Mouse (Mus musculus): ENCODE results near the gene Wwc2. TPM values are rescaled to one million over a fixed set of nuclear protein-coding genes. Genes with fewer than 3 reads are reported as not detected.

Gene Wwc2
- polyA plus RNA-seq, 1 experiment from 2014 or later = 18.3 TPM

DNA sequence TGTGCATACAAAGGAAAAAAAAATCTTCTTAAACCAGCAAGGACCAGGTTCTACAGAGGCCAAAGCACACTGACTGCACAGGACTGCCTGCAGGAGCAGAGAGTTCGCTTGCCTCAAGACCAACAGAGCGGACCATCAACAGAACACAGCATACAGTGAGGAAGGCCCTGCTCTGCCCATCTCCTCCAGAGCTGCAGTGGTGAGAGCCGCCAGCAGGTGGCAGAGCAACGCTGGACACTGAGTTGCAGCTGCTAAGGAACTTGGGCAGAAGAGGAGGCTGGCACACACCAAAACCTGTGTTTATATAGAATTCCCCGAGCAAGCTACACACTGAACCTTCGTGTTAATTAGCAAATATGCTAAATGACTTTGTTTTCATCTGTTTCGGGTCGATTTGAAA lies 123.7 kb downstream of the Wwc2 start:
- Histone ChIP-seq H3K4me1 (replicated peaks; ENCODE audit: insufficient read depth, low read length) (no peaks in the 10 kb centered on the region), H3K27me3 (ENCODE audit: insufficient read depth, low read length) (no peaks in the 10 kb centered on the region), H3K9me3 (replicated peaks; ENCODE audit: low read length) (no peaks in the 10 kb centered on the region), H3K4me2 (ENCODE audit: low read length) (no peak overlapping the region), H3K9ac (ENCODE audit: low read depth, low read length) (no peak overlapping the region), H3K4me3 (replicated peaks; ENCODE audit: low read depth, low read length) (no peak overlapping the region), H3K27ac (no peak overlapping the region), H3K36me3 (ENCODE audit: insufficient read depth, low read length) (peaks cover 49% of the 10 kb centered on the region)
- 22% methylated on average over 8 of the region's 8 CpGs for WGBS
- peak; percentile 69; the same call in 1 of the 2 replicates for ATAC-seq (replicated peaks; ENCODE audit: low FRiP score, low read depth)
- TF ChIP-seq CTCF (IDR thresholded peaks at IDR 0.05; ENCODE audit: low read depth) = peak; percentile 96
- peak; percentile 84 for DNase-seq (ENCODE audit: low spot score)

DNA sequence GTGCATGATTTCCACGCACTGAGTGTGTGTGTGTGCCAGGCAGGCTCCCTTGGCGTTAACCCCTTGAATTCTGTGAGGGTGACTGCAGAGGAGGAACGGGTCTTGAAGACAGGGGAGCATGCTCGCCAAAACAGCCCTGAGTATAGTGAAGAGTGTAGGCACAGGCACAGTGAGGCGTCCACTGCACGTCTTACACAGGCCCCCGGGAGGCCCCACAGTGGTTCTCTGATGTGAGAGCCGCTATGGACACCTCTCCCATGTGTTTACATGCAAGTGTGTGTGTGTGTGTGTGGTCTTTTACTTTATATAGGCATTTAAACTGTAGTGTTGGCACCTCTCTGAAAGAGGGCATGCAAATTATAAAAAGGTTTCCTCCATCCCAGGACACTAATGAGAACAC lies 124.2 kb downstream of the Wwc2 start:
- Histone ChIP-seq H3K9me3 (replicated peaks; ENCODE audit: low read length) (no peaks in the 10 kb centered on the region), H3K9ac (ENCODE audit: low read depth, low read length) (no peak overlapping the region), H3K36me3 (ENCODE audit: insufficient read depth, low read length) (peaks cover 54% of the 10 kb centered on the region), H3K27ac (no peak overlapping the region), H3K4me1 (replicated peaks; ENCODE audit: insufficient read depth, low read length) (no peaks in the 10 kb centered on the region), H3K4me3 (replicated peaks; ENCODE audit: low read depth, low read length) (no peak overlapping the region), H3K27me3 (ENCODE audit: insufficient read depth, low read length) (no peaks in the 10 kb centered on the region), H3K4me2 (ENCODE audit: low read length) (no peak overlapping the region)
- WGBS = 86% methylated on average over 8 of the region's 8 CpGs
- TF ChIP-seq CTCF (IDR thresholded peaks at IDR 0.05; ENCODE audit: low read depth) = no peak
- DNase-seq (ENCODE audit: low spot score) (no peak), ATAC-seq (replicated peaks; ENCODE audit: low FRiP score, low read depth) (no peak)

DNA sequence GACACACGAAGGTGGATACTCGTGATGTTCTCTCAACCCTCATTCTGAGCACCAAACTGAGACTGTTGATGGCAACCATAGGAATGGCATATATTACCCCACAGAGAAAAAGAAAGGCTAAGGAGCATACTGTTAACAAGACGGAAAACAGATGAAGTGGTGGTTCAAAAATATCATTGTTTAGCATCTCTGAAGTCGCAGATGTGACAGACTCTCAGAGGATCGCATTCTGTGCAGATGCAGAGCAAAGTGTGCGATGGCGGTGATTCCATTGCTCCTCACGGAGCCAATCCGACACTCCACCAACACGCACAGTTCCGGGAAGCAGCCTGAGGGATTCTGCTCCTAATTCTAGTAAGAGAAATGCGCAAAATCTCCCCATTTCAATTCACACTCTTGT lies 131.5 kb downstream of the Wwc2 start:
- Histone ChIP-seq H3K9ac (ENCODE audit: low read depth, low read length) (no peak overlapping the region), H3K36me3 (ENCODE audit: insufficient read depth, low read length) (peaks cover 65% of the 10 kb centered on the region), H3K9me3 (replicated peaks; ENCODE audit: low read length) (no peaks in the 10 kb centered on the region), H3K27me3 (ENCODE audit: insufficient read depth, low read length) (no peaks in the 10 kb centered on the region), H3K4me1 (replicated peaks; ENCODE audit: insufficient read depth, low read length) (no peaks in the 10 kb centered on the region), H3K4me3 (replicated peaks; ENCODE audit: low read depth, low read length) (no peak overlapping the region), H3K27ac (no peak overlapping the region), H3K4me2 (ENCODE audit: low read length) (no peak overlapping the region)
- WGBS = 94% methylated on average over 12 of the region's 12 CpGs
- no peak for TF ChIP-seq CTCF (IDR thresholded peaks at IDR 0.05; ENCODE audit: low read depth)
- ATAC-seq (replicated peaks; ENCODE audit: low FRiP score, low read depth) = no peak
- no peak for DNase-seq (ENCODE audit: low spot score)

DNA sequence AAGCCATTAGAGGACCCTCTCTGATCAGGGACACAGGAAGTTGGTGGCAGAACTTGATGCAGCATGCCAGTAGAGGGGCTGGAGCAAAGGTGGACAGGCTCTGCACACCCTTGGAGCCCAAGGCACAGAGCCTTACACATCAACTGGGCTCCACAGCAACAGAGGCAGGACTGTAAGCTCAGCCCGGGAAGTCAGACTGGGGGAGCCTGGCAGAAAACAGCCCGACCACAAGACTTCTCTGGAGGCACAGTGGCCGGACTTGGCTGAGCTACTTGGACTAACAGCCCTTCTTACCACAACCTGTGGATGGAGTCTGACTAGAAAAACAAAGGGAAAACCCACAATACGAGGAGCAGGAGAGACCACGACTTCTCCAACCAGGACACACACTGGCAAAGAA lies 137.4 kb downstream of the Wwc2 start:
- Histone ChIP-seq H3K27ac (no peak overlapping the region), H3K36me3 (ENCODE audit: insufficient read depth, low read length) (peaks cover 44% of the 10 kb centered on the region), H3K27me3 (ENCODE audit: insufficient read depth, low read length) (no peaks in the 10 kb centered on the region), H3K4me1 (replicated peaks; ENCODE audit: insufficient read depth, low read length) (no peaks in the 10 kb centered on the region), H3K9me3 (replicated peaks; ENCODE audit: low read length) (no peaks in the 10 kb centered on the region), H3K4me2 (ENCODE audit: low read length) (no peak overlapping the region), H3K9ac (ENCODE audit: low read depth, low read length) (no peak overlapping the region), H3K4me3 (replicated peaks; ENCODE audit: low read depth, low read length) (no peak overlapping the region)
- TF ChIP-seq CTCF (IDR thresholded peaks at IDR 0.05; ENCODE audit: low read depth) = no peak
- no peak for DNase-seq (ENCODE audit: low spot score)
- WGBS = 85% methylated on average over 5 of the region's 5 CpGs
- no peak for ATAC-seq (replicated peaks; ENCODE audit: low FRiP score, low read depth)

DNA sequence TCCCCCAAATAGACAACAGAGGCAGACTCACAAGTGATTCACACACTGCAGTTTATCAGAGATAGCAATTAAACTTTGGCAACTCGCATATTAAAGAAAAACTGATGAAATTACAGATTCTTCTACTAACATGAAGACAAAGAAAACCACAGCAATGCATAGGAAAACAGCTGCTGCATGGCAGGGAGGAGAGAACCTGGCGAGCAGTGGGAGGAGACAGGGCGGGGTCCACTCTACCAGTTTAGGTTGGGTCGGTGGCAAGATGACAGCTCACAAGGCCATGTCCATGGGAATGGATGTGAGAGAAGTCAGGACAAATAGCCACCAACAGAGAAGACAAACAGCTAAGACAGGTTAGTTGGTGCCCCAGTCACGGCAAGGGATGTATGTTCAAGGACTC lies 138.0 kb downstream of the Wwc2 start:
- ATAC-seq (replicated peaks; ENCODE audit: low FRiP score, low read depth) (no peak), DNase-seq (ENCODE audit: low spot score) (no peak)
- TF ChIP-seq CTCF (IDR thresholded peaks at IDR 0.05; ENCODE audit: low read depth) = no peak
- no peaks in the 10 kb centered on the region for H3K9me3 ChIP-seq (replicated peaks; ENCODE audit: low read length)
- WGBS = 66% methylated on average over 5 of the region's 5 CpGs
- peak overlapping the region; percentile 66; the same call in 1 of the 2 replicates for H3K27ac ChIP-seq
- no peak overlapping the region for H3K4me3 ChIP-seq (replicated peaks; ENCODE audit: low read depth, low read length)
- H3K4me2 ChIP-seq (ENCODE audit: low read length) = no peak overlapping the region
- peaks cover 48% of the 10 kb centered on the region for H3K36me3 ChIP-seq (ENCODE audit: insufficient read depth, low read length)
- no peaks in the 10 kb centered on the region for H3K4me1 ChIP-seq (replicated peaks; ENCODE audit: insufficient read depth, low read length)
- no peak overlapping the region for H3K9ac ChIP-seq (ENCODE audit: low read depth, low read length)
- no peaks in the 10 kb centered on the region for H3K27me3 ChIP-seq (ENCODE audit: insufficient read depth, low read length)

DNA sequence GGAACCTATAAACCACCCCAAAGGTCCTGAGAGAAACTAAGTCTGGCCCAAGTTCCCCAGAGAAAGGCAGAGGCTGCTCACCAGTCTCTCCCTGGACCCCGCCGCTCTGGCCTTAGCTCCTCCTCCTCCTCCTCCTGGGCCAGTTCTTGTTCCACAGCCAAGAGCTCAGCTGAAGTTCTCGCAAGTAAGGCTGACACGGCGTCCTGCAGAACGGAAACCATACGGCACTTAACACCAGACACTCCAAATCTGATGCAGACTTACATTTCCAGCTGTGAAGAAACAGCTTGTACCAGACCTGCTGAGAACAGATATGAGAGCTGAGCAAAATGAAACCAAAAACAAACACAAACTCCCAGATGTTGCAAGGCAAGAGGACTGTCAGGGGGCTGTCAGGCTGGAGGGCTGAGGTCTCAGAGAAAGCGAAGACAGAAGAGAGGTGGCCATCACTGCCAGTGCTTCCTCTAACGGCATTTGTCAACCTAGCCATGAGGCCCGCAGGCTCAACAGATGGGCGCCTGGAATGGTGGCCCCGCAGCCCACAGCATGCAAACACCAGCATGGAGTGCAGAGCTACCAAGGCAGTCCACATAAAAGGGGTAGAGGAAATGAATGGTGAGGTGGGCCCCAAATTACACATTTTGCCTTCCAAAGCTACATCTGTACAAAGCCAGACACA lies 138.8 kb downstream of the Wwc2 start:
- no peak overlapping the region for H3K4me3 ChIP-seq (replicated peaks; ENCODE audit: low read depth, low read length)
- DNase-seq (ENCODE audit: low spot score) = peak; percentile 88
- H3K9ac ChIP-seq (ENCODE audit: low read depth, low read length) = no peak overlapping the region
- peak; percentile 27 for ATAC-seq (replicated peaks; ENCODE audit: low FRiP score, low read depth)
- no peaks in the 10 kb centered on the region for H3K27me3 ChIP-seq (ENCODE audit: insufficient read depth, low read length)
- WGBS = 47% methylated on average over 12 of the region's 12 CpGs
- no peaks in the 10 kb centered on the region for H3K9me3 ChIP-seq (replicated peaks; ENCODE audit: low read length)
- H3K27ac ChIP-seq = peak overlapping the region; percentile 66
- peaks cover 51% of the 10 kb centered on the region for H3K36me3 ChIP-seq (ENCODE audit: insufficient read depth, low read length)
- no peaks in the 10 kb centered on the region for H3K4me1 ChIP-seq (replicated peaks; ENCODE audit: insufficient read depth, low read length)
- no peak for TF ChIP-seq CTCF (IDR thresholded peaks at IDR 0.05; ENCODE audit: low read depth)
- peak overlapping the region; percentile 33 for H3K4me2 ChIP-seq (ENCODE audit: low read length)

DNA sequence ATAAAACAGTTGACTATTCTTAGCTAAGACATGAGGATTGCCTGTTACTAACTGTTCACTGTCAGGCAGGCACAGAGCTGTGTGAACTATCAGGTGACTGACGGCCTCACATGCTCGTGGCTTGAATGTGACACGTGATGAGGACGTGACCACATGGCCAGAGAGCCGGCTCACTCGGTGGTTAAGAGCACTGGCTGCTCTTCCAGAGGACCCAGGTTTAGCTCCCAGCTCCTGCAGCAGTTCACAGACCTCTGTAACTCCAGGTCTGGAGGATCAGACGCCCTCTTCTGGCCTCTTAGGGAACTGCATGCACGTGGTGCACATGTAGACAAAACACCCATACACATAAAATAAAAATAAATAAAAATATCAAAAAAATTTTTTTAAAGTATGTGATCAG lies 140.9 kb downstream of the Wwc2 start:
- H3K27me3 ChIP-seq (ENCODE audit: insufficient read depth, low read length) = no peaks in the 10 kb centered on the region
- no peak overlapping the region for H3K9ac ChIP-seq (ENCODE audit: low read depth, low read length)
- no peak overlapping the region for H3K27ac ChIP-seq
- no peaks in the 10 kb centered on the region for H3K9me3 ChIP-seq (replicated peaks; ENCODE audit: low read length)
- WGBS = 86% methylated on average over 8 of the region's 8 CpGs
- H3K36me3 ChIP-seq (ENCODE audit: insufficient read depth, low read length) = peaks cover 41% of the 10 kb centered on the region
- no peaks in the 10 kb centered on the region for H3K4me1 ChIP-seq (replicated peaks; ENCODE audit: insufficient read depth, low read length)
- peak; percentile 52; the same call in 1 of the 2 replicates for TF ChIP-seq CTCF (IDR thresholded peaks at IDR 0.05; ENCODE audit: low read depth)
- DNase-seq (ENCODE audit: low spot score) (no peak), ATAC-seq (replicated peaks; ENCODE audit: low FRiP score, low read depth) (no peak)
- H3K4me3 ChIP-seq (replicated peaks; ENCODE audit: low read depth, low read length) = no peak overlapping the region
- H3K4me2 ChIP-seq (ENCODE audit: low read length) = no peak overlapping the region
